Mouse (Mus musculus) layer of hippocampus, adult 8-10 months (tissue): ENCODE measurements around the gene Egfl6. TPM values are rescaled to one million over a fixed set of nuclear protein-coding genes. Genes with fewer than 3 reads are reported as not detected.

Experiments used
- DNase-seq, 2 experiments: peaks; one replicate each; pipeline ENCODE4 v3.0.0; 2022; ENCODE audit warnings: low spot score in 2 of 2
- total RNA-seq, 4 experiments: library from RNA; stranded (reverse); gene quantifications; 2 replicates each; pipeline ENCODE4 v1.2.4; 2022

The Egfl6 gene
- 1 to 10 TPM; 2.8 to 4.8 (median 3.4) TPM for total RNA-seq

DNA sequence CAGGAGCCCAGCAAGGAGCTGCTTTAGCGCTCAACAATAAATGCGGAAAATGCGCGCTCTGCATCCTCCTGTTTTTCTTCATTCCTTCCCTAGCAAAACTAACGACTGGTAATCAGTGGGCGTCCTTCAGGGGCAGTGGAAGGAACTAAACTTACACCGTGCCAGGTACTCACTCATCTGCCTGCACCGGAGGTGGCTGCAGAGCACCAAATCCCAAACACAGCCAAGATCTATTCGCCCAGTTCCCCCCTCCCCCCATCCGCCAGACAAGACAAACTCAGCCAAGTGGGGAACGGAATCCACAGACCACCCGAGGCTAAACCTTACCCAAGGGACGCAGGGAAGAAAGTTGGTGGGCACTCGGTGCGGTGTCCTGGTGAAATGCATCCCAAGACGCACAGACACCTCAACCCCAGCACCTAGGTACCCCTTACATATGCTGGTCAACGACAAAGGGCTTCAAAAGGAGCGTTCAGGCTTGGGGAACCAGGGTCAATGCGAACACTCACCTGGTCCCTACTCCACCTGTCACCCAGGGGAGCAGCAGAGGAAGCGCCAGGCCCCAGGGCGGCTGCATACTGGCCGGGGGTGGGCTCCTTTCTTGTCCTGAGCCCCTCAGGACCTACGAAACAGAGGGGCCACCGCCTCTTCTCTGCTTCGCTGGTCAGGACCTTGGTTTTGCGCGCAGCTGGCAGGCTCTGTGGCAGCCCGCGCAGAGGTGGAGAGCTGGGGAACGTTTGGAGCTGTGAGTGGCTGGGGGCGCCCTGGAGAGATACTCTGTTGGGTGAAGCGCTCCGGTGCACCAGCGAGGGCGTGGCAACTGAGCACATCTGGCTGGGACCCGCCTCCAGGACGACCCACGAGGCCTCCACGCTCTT lies at the start of gene Egfl6:
Gene Egfl6 (minus strand): TSS at position 774 of the 878 bp plus-strand sequence.
- DNase-seq, result no peak

DNA sequence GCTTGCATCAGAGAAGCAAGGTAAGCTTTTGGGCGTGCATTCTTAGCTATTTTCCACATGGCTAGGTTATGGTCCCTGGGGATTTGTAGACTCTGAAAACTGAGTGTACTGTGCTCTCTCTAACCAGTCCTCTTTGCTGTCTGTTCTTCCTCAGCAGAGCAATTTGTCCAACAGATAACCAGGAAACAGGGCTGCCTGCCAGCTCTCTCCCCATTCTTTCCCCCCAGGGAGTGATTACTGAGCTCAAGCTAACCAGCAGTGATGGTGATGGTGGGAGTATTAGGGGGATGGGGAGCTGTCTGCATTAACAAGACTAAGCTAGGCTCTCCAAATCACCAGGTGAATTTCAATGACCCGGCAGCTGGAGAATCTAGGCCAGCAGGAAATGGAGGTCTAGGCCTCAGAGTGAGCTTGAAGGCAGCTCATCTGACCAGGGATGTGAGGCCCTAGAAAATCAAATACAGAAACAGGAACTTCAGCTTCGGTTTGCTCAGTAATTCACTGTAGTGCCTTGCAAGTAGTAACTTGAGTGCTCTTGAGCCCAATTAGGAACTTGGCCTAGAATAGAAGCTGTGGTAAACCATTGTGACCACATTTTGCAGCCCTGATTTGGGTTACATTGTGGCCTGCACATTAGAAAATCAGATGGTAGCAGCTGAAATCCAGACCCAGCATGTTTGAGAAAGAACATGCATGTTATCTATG lies 41.5 kb upstream of the Egfl6 start:
- DNase-seq, result no peak

DNA sequence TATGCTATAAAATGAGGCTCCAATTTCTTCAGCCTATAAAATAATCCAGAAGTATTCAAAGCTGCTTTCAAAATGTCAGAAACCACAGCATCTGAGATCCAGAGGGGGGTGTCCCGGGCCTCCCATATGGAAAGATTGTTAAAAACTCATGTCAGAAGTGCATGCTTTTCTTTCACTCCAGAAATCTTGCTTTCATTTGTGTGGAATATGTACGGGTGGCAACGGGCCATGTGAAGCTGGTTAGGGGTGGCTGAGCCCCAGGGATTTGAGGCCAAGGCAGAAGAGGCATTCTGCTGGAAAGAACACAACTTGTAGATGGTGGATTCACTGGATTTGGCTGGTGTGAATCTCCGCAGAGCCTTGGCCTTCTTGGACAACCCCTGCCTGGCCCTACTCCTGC lies 40.7 kb upstream of the Egfl6 start:
- no peak for DNase-seq

DNA sequence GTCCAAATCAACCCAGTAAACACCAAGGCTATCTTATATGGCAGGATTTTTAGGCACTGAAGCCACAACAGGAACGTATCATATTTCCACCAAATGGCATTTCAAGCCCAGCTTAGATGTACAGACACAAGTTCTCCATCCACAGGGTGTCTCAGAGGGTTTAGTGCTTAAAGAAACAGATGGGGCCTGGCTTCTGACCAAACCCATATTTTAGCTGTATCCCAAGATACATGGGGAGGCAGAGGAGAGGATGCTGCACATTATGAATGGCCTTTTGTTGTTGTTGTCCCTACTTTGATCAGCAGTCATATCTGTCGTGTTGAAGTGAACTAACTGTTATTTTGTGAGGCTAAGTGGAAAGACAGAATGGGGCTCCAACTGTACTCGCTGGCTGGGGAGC lies 37.7 kb upstream of the Egfl6 start:
- no peak for DNase-seq

DNA sequence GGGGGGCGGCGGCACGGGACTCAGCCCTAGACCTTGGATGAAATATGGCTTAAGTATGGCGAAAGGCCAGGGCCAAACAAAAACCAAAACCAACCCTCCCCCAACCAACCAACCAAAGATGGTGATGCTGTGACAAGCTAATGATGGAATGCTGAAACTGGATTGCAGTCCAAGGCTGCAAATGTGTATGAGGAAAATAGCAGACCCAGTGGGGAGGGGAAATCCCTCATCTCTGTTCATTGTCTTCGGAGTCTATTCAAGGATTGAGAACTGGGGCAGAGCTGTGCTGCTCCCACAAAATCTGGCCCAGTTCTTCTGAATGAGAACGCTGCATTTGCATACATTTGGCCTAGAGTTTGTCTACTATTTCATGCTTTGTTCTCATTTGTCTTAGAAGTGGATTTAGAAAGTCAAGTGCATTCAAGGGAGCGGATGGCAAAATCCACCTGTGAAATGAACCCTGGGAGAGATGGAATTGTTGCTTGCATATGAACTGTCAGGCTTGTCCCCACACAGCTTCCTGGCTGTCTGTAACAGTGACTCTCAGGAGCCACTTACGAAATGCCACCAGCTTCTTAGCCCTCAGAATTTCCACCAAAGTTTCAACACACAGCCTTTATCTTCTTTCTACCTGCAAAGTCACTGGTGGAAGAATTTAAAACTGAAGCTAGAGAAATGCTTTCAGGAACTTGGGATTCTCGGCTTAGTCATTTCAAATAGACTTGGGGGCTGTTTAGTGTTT lies 36.2 kb upstream of the Egfl6 start:
- DNase-seq, result peak; percentile 5 to 11

DNA sequence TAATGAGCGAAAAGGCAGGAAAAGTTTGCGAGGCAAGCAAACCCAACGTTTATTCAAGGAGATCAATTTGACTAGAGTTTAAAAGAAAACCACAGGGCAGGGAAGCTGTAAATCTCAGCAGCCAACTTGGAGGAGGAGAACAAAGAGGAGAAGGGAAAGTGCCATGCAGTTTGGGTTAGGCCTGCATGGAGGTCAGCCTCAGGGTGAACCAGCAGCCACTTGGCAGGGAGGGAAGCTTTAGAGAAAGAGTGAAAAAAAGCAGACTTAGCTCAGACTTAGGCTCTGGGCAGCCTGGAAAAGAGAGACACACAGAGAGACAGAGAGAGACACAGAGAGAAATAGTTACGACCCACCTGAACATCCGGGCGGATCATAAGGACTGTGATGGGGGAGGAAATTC lies 35.4 kb upstream of the Egfl6 start:
- DNase-seq, result no peak

DNA sequence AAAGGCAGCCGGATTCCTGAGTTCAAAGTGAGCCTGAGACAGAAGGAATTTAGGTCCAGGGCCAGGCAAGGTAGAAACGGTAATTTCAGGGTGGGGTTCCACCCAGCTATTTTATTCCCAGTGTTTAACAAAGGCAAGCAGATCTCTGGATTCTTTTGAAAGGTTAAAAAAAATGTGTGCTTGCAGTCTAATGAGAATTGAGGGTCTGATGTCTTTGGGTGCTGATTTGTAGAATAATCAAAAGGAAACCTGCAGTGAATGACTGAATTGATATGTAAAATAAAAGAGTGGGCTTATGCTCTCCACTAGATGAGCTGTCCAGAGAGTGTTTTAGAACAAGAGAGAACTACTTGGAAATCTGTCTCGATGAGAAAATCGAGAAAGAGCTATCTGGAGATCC lies 33.6 kb upstream of the Egfl6 start:
- DNase-seq, result no peak

DNA sequence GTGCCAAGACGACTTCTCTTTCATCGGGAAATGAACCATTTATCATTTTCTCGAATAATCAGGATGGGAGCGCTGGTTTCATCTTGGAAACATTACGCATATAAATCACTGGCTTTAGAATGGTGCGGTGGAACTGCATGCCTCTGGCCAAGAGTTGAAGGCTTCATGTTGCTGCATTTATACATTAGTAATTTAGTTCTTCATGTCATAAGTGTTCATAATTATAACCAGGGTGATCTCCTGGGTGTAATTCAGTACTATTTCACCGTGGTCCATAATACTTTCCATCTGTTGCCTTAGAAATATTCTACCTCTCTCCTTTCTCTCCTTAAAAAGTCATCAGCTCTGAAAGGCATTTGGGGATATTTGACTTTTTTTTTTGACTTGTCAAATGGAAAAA lies 29.7 kb upstream of the Egfl6 start:
- no peak for DNase-seq

DNA sequence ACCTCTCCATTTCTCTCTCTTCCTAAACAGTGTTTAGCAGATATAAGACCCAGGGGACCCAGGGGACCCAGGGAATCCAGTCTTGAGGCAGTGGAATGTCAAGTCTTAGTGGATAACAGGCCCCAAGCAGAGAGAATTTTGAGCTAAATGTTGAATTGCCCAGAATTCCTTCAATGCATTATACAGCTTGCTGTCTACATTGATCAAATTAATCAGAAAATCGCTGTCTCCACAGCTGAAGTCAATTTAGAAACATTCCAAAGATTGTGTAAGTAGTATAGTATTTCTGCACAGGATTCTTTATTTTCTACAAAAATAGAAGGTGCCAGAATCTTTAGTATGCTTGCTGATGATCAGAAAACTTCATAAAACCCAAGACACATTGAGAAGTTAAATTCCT lies 9.4 kb downstream of the Egfl6 start:
- DNase-seq, result no peak

DNA sequence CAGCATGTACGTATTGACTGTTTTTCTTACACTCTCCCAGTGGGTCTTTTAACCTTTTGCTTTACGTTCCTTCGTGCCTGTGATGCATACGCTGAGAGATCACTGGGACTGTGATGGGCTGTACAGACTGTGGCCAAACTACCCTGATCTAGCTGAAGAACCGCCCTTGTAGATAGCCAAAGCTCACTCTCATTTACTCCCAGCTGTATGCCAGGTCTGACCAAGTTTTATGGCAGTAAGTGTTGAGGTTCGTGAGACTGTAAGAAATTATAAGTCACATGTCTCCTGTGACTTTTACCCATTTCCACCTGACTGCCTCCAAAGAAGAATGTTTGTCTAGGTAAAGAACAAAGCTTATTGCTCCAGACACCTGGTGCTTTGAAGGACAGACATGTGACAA lies 19.5 kb downstream of the Egfl6 start:
- no peak for DNase-seq

DNA sequence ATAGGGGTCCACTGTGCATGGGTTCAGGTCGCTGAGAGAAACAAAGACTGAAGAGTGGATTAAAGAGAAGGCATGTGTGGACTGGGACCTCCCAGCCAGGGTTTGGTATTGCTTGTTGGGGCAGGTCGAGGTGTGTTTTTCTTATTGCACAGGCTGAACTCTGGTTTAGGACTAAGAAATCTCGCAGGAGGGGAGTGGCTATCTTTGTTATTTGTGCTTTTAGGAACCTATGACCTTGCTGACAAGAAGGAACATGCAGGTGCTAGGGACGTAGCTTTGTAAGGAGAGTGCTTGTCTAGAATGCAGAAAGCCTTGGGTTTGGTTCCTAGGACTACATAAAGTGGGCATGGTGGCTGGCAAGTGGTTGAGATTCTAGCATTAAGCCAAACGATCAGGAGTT lies 20.1 kb downstream of the Egfl6 start:
- no peak for DNase-seq

DNA sequence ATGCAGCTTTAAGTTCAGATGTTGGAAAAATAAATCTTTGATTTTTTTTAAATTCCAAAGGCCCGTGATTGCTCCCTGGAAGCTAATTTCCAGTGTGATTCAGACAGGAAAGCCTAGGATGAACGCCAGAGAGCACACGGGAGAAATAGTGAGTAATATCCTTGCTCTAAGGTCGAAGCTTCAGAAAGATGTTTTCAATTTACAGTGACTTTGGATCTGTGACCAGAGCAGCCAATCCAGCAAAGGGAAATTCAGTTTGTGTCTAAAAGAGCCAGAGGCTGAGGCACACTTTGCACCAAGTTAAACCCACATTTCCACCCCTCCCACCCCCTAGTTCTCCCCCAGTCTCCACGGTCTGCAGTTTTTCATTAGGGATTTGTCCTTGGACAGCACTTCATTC lies 20.6 kb downstream of the Egfl6 start:
- DNase-seq, result no peak

DNA sequence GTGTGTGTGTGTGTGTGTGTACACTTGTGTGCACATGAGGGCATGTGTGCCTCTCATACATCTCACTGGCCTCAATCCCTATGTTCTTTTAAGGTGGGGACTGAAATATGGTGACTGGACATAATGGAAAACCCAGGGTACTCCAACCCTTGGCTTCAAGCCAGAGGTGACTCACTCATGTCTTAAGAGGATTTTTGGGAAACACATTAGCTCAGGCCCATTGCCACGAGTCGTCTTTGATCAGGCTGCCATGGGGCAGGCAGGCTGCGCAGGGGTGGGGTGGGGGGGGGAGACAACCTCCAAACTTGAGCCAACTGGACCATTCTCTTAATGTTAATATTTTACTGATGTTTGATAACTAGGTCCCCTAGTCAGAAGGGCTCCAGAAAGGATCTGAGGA lies 26.2 kb downstream of the Egfl6 start:
- DNase-seq, result no peak

DNA sequence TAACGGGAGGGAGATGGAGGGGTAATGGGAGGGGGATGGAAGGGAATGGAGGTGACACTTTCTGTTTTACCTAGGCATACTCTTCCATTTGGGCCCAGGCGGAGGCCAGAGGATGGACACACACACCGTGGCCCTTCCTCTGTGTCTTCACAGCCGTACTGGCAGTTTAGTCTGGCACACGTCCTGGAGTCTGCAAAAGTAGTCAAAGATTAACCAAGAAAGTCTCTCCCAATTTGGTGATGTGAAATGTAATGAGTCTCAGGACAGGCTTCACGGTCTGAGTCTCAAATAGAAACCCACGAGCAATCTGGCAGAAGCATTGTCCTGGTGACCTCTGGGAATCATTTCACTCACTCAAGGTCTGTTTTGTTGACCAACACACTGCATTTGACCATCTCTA lies 33.2 kb downstream of the Egfl6 start:
- DNase-seq, result no peak

DNA sequence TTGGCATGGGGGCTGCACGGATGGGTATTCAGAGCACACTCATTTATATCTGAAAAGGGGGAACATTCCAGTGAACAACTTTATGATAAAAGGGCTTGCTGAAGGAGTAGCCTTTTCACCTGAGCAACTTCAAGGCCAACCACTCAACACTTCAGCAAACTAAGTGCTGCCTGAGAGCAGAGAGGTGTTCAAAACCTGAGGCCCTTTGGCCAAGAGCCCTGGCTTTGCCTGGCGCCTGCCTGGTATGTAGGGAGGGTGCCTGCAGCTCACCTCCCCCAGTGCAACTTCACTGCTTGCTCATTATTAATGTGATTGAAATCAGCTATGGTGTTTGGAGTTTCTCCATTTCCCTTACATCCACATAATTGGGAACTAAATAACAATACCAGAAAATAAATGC lies 39.0 kb downstream of the Egfl6 start:
- no peak for DNase-seq

DNA sequence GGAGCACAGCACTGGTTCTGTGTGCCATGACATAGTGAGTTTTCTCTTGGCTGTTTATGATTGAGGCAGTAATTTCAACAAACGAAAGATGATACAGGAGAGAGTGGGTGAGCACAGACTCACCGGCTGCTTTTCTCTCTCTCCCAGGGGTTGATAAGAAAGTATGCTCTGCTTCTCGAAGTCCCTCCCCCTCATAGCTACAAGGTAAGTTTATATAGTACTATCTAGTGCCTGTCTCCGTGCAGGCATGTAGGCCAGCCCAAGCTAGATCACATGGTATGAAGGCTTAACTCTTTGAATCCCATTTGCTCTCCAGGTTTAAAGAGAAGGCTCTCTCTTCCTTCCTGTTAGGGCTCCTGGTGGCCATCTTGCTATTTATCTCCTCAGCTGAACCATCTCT lies 50.4 kb downstream of the Egfl6 start:
- no peak for DNase-seq

DNA sequence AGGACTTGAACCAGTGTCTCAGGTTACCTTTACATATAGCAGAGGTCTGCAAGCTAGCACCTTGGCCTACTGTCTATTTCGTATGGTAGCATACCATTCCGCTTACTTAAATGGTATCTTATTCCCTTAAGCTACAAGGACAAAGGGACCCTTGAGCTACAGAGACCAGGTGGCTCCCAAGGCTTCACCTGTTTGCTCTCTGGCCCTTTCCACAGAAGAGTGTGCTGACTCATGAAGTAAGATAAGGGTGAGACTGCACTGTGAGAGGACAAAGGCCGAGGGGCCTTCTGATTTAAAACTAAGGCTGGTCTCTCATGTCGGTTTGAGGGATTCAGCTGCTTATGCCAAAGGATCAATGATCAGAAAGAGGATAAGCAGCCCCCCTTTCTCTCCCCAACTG lies 52.1 kb downstream of the Egfl6 start:
- no peak for DNase-seq

DNA sequence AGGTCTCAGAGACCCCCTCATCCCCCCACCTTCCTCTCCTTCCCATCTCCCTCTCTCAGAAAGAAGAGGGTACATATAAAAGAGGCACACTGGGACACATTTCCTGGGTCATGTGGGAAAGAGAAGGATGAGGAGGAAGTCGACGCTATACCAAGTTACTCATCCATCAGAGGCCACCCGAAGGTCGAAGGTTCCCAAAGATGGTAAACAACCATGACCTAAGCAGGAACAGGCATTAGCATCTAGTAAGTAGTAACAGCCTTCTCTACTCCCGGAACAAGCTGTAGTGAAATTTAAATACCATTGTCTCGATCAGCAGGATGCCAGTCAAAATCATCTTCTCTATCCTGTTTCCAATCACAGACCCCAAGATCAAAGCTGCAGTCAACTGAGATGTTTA lies 53.8 kb downstream of the Egfl6 start:
- no peak for DNase-seq

DNA sequence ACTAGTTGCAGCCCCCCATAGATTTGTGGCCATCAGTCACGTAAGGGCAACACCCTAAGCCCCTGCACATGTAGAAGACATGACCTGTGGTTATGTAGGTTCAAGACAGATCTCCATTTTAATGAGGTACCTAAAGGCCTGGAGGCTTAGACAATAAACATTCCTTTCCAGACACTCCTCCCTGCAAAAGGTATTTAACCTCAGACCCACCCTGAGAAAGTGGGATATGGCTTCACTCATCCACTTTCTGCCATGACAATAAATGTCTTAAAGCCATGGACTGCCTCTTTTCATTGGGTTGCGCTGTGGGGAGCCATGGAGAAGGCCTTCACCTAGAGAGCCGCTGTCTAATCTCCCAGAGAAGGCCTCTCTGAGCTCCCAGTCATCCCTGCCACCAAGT lies 57.4 kb downstream of the Egfl6 start:
- DNase-seq, result no peak

DNA sequence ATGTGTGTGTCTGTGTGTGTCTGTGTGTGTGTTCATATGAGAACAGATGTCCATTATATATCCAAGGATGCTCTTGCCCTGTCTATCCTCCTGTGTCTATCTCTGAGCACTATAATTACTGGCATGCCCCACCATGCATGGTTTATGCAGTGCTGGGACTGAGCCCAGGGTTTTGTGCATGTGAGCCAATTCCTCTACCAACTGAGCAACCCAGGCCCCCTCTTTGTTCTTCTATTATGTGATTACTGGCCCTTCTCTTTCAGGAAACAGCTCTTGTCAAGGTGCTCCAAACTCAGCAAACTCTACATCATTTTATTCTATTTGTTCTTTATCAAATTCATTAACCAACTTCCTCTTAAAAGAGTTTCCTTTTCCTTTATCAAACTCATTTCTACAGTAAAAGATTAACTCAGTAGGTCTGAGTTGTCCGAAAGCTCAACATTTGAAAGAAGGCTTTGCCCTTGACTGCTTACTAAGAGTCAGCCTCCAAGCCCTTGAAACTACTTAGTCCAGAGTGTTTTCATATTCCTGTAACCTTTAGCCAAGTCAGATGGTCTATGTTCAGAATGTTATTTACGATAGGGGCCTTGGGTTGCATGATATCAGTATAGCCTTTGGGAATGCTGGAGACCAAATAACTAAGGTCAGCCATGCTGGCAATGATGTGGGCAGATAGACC lies 59.7 kb downstream of the Egfl6 start:
- DNase-seq, result no peak

DNA sequence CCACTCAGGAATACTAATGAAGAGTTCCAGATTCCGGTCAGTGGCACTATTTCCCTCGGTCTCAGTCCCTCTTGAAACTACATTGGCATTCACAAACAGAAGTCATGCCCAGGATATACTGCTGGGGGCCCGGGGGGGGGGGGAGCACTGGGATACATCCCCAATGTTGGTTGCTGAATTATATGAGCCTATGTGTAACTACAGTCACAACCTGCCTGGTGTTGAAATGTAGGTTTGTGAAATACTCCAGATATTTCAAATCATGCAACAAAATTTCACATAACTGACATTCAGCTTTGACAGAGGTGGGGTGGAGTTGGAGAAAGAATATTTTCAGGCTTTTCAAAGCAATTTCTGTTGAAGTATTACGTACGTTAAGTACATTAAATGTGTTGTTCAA lies 64.7 kb downstream of the Egfl6 start:
- no peak for DNase-seq

DNA sequence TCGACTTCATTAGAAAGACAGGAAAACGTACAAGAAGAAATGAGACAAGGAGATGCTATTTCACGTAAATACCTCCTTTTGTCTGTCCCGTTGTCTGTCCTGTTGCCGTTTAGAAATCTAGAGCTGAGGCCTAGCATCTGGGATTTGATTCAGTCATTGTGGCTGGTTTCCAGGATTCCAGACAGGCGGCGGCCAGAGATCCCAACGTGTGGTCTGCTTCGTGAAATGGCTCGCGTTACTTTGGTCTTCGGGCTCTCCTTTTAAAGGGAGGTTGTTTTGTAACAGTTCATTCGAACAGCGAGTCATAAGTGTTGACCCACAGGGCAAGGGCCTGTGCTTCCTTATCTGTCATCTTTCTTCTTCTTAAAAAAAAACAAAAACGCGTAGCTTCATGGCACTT lies 67.2 kb downstream of the Egfl6 start, which contains the start of gene Tceanc:
Gene Tceanc (minus strand): TSS at position 223 of the 400 bp plus-strand sequence.
- no peak for DNase-seq
